Mouse (Mus musculus) stomach, embryonic 14.5 days (tissue): Measurements from ENCODE around the gene Mrpl2. TPM values are rescaled to one million over a fixed set of nuclear protein-coding genes. Genes with fewer than 3 reads are reported as not detected.
A peak's percentile ranks its signal among the peaks of the same experiment; 100 is the strongest.

Experiments
- ATAC-seq: fragments of 200-750 bp; cut with Nextera tagmentation; 2 replicates; pipeline ENCODE4 v1.8.0; 2017; ENCODE audit warnings: low read depth, moderate TSS enrichment; ENCODE audit not compliant: insufficient number of reproducible peaks, insufficient read depth, low FRiP score
- H3K27ac ChIP-seq: fragments of 300-500 bp; sonication (generic); 2 replicates; pipeline ENCODE4 v1.5.1; 2014; ENCODE audit warnings: mild to moderate bottlenecking, low read length, moderate library complexity, mixed read lengths
- H3K27me3 ChIP-seq: fragments of 300-500 bp; sonication (generic); 2 replicates; pipeline ENCODE4 v1.6.1; 2014; ENCODE audit warnings: low read length, control low read depth, mixed read lengths; ENCODE audit not compliant: control insufficient read depth, insufficient read depth
- H3K36me3 ChIP-seq: fragments of 300-500 bp; sonication (generic); 2 replicates; pipeline ENCODE4 v1.6.1; 2014; ENCODE audit warnings: mild to moderate bottlenecking, control low read depth, low read length, moderate library complexity, mixed read lengths; ENCODE audit not compliant: control insufficient read depth, insufficient read depth
- H3K4me1 ChIP-seq: fragments of 300-500 bp; sonication (generic); 2 replicates; pipeline ENCODE4 v1.6.1; 2014; ENCODE audit warnings: low read length, control low read depth, mixed read lengths; ENCODE audit not compliant: control insufficient read depth, insufficient read depth
- H3K4me2 ChIP-seq: fragments of 300-500 bp; sonication (generic); replicated peaks from 2 replicates; pipeline ENCODE4 v1.6.1; 2014; ENCODE audit warnings: low read depth, low read length, control low read depth
- H3K4me3 ChIP-seq: fragments of 300-500 bp; sonication (generic); 2 replicates; pipeline ENCODE4 v1.5.1; 2014; ENCODE audit warnings: low read depth, low read length, control low read depth
- H3K9ac ChIP-seq: fragments of 300-500 bp; sonication (generic); replicated peaks from 2 replicates; pipeline ENCODE4 v1.6.1; 2014; ENCODE audit warnings: low read depth, mild to moderate bottlenecking, control low read depth, low read length, moderate library complexity, mixed read lengths
- H3K9me3 ChIP-seq: fragments of 300-500 bp; sonication (generic); 2 replicates; pipeline ENCODE4 v1.6.1; 2016; ENCODE audit warnings: low read depth, low read length, control low read depth; ENCODE audit not compliant: control insufficient read depth
- WGBS: fragments of 180-500 bp; shearing (Covaris S2); extraction: QIAGEN DNeasy Blood & Tissue Kit; methylation state at CpG from one replicate; pipeline ENCODE4 v1.1.7; 2014; 5-methylcytosine and 5-hydroxymethylcytosine counted together
- polyA plus RNA-seq: library from polyadenylated mRNA; unstranded; fragments of >200 nt; fragmentation: Nextera tagmentation; extraction: Ambion mirVana; gene quantifications from 2 replicates; pipeline ENCODE4 v1.2.1, GENCODE M21; 2014

The Mrpl2 gene
- polyA plus RNA-seq, 1 experiment from 2014 or later, result 104 TPM

DNA sequence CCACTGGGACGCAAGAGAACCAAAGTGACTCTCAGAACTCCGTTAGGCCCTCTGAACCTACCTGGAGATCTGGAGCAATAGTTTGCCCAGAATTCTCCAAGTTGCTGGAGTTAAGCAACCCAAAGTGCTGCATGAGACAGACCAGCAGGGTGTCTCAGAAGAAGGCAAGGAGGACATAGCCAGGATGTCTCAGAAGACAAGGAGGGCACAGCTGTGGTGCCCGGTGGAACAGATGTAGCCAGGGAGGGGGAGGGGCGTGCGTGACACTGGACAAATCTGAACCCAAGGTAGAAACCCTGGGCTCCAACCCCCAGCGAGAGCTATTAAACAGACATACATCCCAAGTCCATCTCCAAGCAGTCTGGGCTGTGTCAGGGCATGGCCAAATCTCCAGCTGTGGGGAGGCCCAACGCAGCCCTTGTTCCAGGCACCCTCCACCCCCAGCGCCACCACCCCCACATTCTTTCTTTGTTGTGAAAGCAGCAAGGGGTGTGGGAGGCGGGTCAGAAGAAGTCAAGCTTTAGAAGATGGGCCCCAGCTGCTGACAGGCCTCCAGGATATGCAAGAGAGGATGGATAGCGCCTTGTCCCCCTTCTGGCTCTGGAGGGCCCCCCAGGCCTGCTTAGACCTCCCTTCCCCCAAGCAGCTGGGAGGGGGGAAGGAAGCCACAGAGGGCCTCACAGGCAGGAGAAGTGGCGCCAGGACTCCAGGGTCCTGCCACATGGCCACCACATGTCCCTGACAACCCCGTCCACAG is 16.2 kb upstream of the Mrpl2 start:
- Histone ChIP-seq H3K9ac (peak overlapping the region; percentile 97), H3K36me3 (peaks cover 10% of the 10 kb centered on the region; the same call in 1 of the 2 replicates), H3K4me2 (peak overlapping the region; percentile 62), H3K4me3 (peak overlapping the region; percentile 94), H3K4me1 (peaks cover 35% of the 10 kb centered on the region), H3K27ac (peak overlapping the region; percentile 99), H3K27me3 (no peaks in the 10 kb centered on the region), H3K9me3 (no peaks in the 10 kb centered on the region)
- peak; percentile 86 for ATAC-seq
- WGBS, result 3% methylated on average over 12 of the region's 12 CpGs

DNA sequence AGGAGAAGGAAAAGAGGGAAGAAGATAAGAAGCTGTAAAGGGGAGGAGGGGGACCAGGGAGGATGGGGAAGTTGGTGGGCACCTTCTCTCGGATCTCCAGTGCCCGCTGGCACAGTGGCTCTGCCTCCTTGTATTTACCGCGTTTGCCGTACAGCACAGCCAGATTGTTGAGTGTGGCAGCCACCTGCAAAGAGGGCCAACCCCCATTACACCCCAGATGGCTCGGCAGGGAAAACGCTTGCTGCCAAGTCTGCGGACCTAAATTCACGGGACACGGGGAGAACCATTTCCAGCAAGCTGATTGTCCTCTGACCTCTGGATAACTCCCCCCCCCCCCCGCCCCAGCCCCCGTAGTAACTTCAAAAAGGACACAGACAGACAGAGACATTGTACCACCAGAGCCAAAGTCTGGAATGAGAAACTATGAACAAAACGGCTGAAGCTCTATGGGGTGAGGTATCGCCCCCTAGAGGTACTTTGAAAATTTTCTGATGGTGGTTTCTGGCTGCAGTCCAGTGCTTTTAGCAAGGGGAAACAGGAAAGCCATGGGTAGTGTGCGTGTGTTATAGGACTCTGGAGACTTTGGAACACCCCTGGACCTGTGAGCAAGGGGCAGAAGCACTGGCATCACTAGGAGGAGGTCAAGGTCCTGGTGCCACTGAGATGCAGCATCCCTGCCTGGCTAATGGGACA is 9.1 kb upstream of the Mrpl2 start:
- no peaks in the 10 kb centered on the region for H3K9me3 ChIP-seq
- no peaks in the 10 kb centered on the region for H3K27me3 ChIP-seq
- H3K9ac ChIP-seq, result no peak overlapping the region
- H3K4me3 ChIP-seq, result no peak overlapping the region
- no peak overlapping the region for H3K27ac ChIP-seq
- H3K4me2 ChIP-seq, result no peak overlapping the region
- 0 out of 2 replicates have a peak, but pooled peaks cover 2% of the 10 kb centered on the region for H3K4me1 ChIP-seq
- WGBS, result 23% methylated on average over 15 of the region's 15 CpGs
- ATAC-seq, result no peak
- peaks cover 18% of the 10 kb centered on the region for H3K36me3 ChIP-seq

DNA sequence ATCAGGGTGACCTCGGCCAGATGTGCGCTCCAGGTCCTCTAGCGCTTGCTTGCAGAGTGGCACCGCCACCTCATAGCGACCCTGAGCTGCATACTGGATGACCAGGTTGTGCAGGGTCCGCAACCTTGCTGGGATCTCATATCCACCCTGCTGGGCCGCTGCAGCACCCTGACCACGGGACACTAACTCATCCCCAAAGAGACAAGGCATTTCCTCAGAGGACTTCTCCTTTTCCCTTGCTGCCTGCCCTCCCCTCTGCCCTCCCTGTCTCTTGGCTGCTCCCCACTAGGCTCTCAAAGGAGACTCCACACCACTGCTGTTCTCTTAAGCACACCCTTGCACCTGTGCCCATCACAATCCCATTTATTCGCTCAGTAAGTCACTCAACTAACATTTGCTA is 6.1 kb upstream of the Mrpl2 start:
- 77% methylated on average over 9 of the region's 9 CpGs for WGBS
- H3K27ac ChIP-seq, result no peak overlapping the region
- ATAC-seq, result no peak
- no peaks in the 10 kb centered on the region for H3K9me3 ChIP-seq
- H3K27me3 ChIP-seq, result no peaks in the 10 kb centered on the region
- no peak overlapping the region for H3K9ac ChIP-seq
- H3K4me3 ChIP-seq, result no peak overlapping the region
- peaks cover 16% of the 10 kb centered on the region for H3K36me3 ChIP-seq
- H3K4me1 ChIP-seq, result peaks cover 10% of the 10 kb centered on the region
- no peak overlapping the region for H3K4me2 ChIP-seq

DNA sequence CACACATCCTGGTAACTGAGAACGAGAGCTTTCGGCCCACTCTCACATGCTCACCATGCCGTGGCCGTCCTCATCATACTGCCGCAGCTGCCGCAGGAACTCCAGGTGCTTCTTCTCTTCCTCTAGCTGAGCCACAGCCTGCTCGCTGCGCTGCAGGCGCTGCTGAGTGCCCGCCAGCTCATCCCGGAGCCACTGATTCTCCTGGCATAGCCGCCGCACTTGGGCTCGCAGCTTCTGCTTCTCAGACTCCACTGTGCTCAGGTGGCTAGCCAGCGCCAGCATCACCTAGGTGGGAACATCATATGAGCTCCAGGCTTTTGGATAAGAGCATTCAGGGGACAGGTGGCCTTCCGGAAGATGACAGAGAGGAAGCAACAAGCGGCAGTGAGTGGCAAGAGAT is 4.0 kb upstream of the Mrpl2 start:
- ATAC-seq, result no peak
- Histone ChIP-seq H3K27me3 (no peaks in the 10 kb centered on the region), H3K36me3 (peaks cover 11% of the 10 kb centered on the region), H3K4me2 (no peak overlapping the region), H3K9me3 (no peaks in the 10 kb centered on the region), H3K4me3 (no peak overlapping the region), H3K27ac (no peak overlapping the region), H3K9ac (no peak overlapping the region), H3K4me1 (peaks cover 20% of the 10 kb centered on the region)
- WGBS, result 86% methylated on average over 17 of the region's 17 CpGs

DNA sequence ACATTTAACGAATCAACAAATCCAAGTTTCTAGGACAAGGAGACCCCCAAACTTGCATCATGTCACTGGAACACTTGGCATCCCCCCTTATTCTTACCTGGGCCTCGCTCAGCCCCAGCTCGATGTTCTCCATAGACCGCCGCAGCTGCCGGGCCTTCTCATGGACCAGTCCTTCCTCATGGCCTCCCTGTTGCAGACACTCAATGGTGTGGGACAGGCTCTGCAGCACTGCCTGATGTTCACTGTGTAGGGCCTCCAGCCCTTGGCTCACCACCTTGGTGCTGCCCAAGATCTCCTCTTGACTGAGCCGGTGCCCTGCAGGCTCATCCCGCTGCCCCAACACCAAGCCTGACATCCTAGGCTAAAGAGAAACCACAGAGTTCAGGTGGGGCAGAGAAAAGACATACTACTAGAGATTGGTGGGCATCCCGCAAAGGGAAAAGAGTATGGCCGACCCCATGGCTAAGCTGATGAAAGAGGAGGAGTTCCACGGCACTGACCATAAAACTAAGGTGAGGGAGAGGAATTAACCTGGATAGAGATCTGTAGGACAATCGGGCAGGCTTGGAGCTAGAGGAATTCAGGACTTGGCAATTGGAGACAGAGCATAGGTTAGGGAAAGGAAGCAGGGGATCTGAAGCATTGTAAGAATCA is 1.8 kb upstream of the Mrpl2 start:
- 84% methylated on average over 12 of the region's 12 CpGs for WGBS
- Histone ChIP-seq H3K9ac (no peak overlapping the region), H3K4me3 (peak overlapping the region; percentile 74)

DNA sequence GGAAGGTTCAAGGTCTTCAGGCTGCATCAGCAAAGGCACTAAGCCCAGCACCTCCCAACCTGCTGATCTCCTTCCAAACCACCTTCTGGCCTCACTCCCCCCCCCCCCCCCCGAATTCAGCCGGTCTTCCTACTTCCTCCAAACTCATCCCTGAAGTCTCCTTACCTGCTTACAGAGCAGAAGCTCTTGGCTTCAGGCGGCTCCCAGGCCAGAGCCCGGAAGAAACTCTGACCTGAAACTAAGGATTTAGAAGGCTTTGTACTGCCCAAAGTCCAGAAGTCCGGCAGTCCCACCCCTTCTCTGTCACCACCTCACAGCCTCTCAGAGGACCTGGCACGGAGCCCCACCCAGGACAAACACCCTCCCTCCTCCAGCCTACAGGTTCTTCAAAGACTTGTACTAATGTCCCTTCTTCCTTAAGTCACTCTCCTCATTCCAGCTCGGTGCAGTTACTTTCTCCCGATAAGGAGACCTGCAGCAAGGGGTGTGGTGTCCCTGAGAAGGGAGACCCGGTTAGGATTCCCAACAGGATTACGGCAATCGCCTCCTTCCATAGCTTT is 1.0 kb upstream of the Mrpl2 start:
- peak; percentile 48 for ATAC-seq
- H3K4me3 ChIP-seq, result peak overlapping the region; percentile 74
- H3K27ac ChIP-seq, result peak overlapping the region; percentile 84
- H3K4me2 ChIP-seq, result peak overlapping the region; percentile 94
- 10% methylated on average over 11 of the region's 11 CpGs for WGBS
- H3K27me3 ChIP-seq, result no peaks in the 10 kb centered on the region
- H3K9me3 ChIP-seq, result no peaks in the 10 kb centered on the region
- H3K9ac ChIP-seq, result peak overlapping the region; percentile 53
- peaks cover 26% of the 10 kb centered on the region for H3K4me1 ChIP-seq
- peaks cover 18% of the 10 kb centered on the region for H3K36me3 ChIP-seq

More for the DNA sequence above, 1.8 kb upstream of the Mrpl2 start:
- Histone ChIP-seq H3K9me3 (no peaks in the 10 kb centered on the region), H3K36me3 (peaks cover 18% of the 10 kb centered on the region), H3K4me2 (peak overlapping the region; percentile 94), H3K4me1 (peaks cover 20% of the 10 kb centered on the region), H3K27ac (peak overlapping the region; percentile 84; the same call in 1 of the 2 replicates), H3K27me3 (no peaks in the 10 kb centered on the region)
- ATAC-seq, result no peak

DNA sequence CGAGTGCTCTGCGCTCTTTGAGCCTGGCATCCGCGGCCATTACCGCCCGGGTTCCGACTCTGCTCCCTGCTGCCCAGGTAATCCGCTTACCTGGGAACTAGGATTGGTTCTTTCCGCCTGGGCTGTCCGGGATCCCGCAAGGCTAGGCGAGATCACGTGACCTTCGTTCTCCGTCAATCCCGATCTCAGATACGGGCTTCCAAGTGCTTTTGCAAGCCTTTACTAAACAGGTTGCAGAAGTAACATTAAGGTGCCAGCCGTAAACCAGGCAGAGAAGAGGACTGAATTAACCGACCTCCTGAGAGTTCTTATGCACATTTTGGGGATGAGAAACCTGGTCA is 263 bp downstream of the Mrpl2 start:
- ATAC-seq, result no peak
- Histone ChIP-seq H3K9ac (peak overlapping the region; percentile 60), H3K9me3 (no peaks in the 10 kb centered on the region), H3K27ac (peak overlapping the region; percentile 35; the same call in 1 of the 2 replicates), H3K27me3 (no peaks in the 10 kb centered on the region), H3K4me1 (peaks cover 29% of the 10 kb centered on the region), H3K4me3 (peak overlapping the region; percentile 74), H3K4me2 (peak overlapping the region; percentile 94), H3K36me3 (peaks cover 14% of the 10 kb centered on the region)
- WGBS, result under 1% methylated on average over 19 of the region's 19 CpGs

DNA sequence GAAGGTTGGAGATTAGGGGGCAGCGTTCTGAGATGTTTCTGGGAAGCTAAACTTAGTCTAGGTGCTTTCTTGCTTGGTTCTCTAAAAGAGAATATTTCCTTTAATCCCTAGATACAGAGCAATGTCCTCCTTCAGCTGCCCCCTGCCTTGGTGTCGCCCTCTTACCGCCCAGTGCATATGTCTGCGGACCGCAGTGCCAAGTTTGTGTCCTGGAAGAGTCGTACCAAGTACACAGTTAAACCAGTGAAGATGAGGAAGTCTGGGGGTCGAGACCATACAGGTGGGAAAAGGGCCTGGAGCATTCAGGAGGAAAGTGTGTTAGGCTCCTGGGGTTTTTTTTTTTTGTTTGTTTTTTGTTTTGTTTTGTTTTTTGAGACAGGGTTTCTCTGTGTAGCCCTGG is 1.2 kb downstream of the Mrpl2 start:
- Histone ChIP-seq H3K9ac (no peak overlapping the region), H3K4me2 (no peak overlapping the region), H3K4me1 (peaks cover 38% of the 10 kb centered on the region), H3K36me3 (peaks cover 15% of the 10 kb centered on the region), H3K9me3 (no peaks in the 10 kb centered on the region), H3K27me3 (no peaks in the 10 kb centered on the region), H3K4me3 (peak overlapping the region; percentile 74; the same call in 1 of the 2 replicates), H3K27ac (no peak overlapping the region)
- no peak for ATAC-seq
- WGBS, result 91% methylated on average over 7 of the region's 7 CpGs
